Mouse (Mus musculus): ENCODE data around the gene Gpr4.

DNA sequence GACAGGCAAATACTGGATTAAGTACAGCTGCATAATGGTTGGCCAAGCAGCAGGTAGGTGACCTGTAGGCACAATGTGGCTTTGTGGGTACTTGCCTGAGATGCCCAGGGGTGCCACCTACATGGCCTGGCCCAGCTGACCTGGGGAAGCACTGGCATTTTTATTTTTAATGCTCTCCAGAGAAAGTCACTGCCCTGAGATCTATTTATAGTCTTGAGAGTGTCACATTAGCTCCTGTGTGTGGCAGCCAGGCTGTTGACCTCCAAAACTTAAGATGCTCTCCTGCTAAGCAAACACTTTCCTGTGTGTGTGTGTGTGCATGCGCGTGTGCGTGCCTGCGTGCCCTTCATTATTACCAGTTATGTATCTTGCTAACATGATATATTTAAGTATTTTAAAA is 26.0 kb downstream of the Gpr4 start:
- TF ChIP-seq EP300 (IDR thresholded peaks at IDR 0.05; ENCODE audit: low read depth) (0 out of 2 replicates have a peak, but pooled peaks have one; percentile 31), CTCF (IDR thresholded peaks at IDR 0.05; ENCODE audit: low read depth) (no peak)
